Comparison of ENCODE assay signal across 8 mouse cellular contexts in the genomic region with DNA sequence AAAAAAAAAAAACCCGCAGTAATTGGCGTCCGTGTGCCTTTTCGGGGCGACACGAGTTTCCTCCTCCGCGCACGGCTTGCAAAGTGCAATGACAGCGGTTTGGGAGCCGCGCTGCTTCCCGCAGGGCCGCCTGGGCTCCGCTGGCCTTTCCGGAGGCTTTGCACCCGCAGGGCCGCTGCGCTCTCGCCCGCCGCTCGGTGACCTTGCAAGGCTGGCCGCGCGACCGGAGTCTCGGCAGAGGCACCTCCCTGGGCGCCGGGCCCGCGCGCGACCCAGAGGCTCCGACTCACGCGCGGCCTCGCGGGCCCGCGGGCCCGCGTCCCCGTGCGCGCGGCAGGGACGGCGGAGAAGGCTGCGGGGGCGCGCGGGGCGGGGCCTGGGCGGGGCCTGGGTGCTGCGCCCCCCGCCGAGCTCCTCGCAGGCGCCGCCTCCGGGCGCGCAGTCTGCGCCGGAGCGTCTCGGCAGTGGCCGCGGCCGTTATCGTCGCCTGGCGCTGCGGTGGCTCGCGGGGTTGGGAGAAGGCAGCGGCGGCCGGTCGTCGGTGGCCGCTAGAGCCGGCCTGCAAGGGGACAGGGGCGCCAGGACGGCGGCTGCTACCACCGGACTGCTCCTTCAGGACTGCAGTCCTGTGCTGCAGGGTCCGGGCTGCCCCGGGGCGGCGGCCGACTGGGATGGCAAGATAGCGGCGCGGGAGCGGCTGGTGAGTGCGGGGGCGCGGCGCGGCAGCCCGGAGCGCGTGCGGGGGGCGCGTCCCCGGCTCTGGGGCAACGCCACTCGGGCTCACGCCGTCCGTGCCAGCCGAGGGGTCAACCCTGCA. TPM values are rescaled to one million over a fixed set of nuclear protein-coding genes. Genes with fewer than 3 reads are reported as not detected.
DNase-seq lines count a peak whose midpoint lies in the region; ATAC-seq lines count a peak whose summit lies in the region.

No protein-coding gene starts in this region.

- intact Hi-C loops in left cerebral cortex, postnatal 4 days (cut with DNase I), result loop anchor here (2.0 kb wide), 1 partner anchor 221 kb away; no protein-coding TSS in a partner anchor

- ATAC-seq in granulocyte monocyte progenitor cell, adult 5-6 weeks (replicated peaks; ENCODE audit: poor library complexity, severe bottlenecking), result peak; percentile 38
- no peak for ATAC-seq in erythroid progenitor cell, adult 5-6 weeks (replicated peaks; ENCODE audit: low FRiP score, poor library complexity, severe bottlenecking)

- peak; percentile 83 for DNase-seq in adrenal gland, adult 8-10 months
- DNase-seq in embryo, embryonic 11 days, result peak; percentile 93
- peak; percentile 90 for DNase-seq in kidney, adult 11 months
- peak; percentile 89 for DNase-seq in left cerebral cortex, postnatal 4 days
- peak; percentile 88 for DNase-seq in mesoderm, embryonic 11.5 days (ENCODE audit: low read depth, low spot score)
- peak; percentile 93 for DNase-seq in skeletal muscle tissue, adult 2 months (ENCODE audit: low read depth, low spot score)

RNA-seq across cellular contexts. Expression of gene Lifr, which starts 38.9 kb away (rescaled TPM):
- total RNA-seq in adrenal gland, adult 8-10 months (2022), result 10 to 100 TPM; 44.0 to 95.8 (median 70.5) TPM
- total RNA-seq in granulocyte monocyte progenitor cell, adult 5-6 weeks (2014; fragmentation: Nextera tagmentation), result not detected in 2 replicates
- total RNA-seq in granulocyte monocyte progenitor cell, adult 5-6 weeks (2017), result 0.15 and 1.3 TPM in 2 replicates
- total RNA-seq in left cerebral cortex, postnatal 4 days (2021), result 10 to 100 TPM; 27.4 to 28.0 TPM
- total RNA-seq in erythroid progenitor cell, adult 5-6 weeks (2015; ENCODE audit: low replicate concordance), result under 0.01 and 1.7 TPM in 2 replicates
- total RNA-seq in erythroid progenitor cell, adult 5-6 weeks (2017; ENCODE audit: low replicate concordance), result 1.0 and 2.2 TPM in 2 replicates

Comparison
In these comparisons a context has a peak if more than half of its experiments do, and no peak if none do; other contexts are left out.
1. RNA of gene Lifr, which starts 38.9 kb away (total RNA-seq): 44.0 to 95.8 TPM in adrenal gland, adult 8-10 months and 27.4 to 28.0 TPM in left cerebral cortex, postnatal 4 days; under 0.01 to 2.2 TPM in erythroid progenitor cell, adult 5-6 weeks and 0.15 to 1.3 TPM in granulocyte monocyte progenitor cell, adult 5-6 weeks; every median in the first group is over 4 times any median in the second.
2. Peak in every context shown above with its lines, with median percentiles within 50 percentile points of each other: DNase-seq.